Mouse (Mus musculus) lung, postnatal 0 days (tissue): ENCODE measurements around the gene Adamts6.

Source experiments
- CTCF ChIP-seq: IDR thresholded peaks from 2 replicates; pipeline ENCODE4 v1.5.1; 2016; ENCODE audit warnings: antibody characterized with exemption, mild to moderate bottlenecking
- EP300 ChIP-seq: IDR thresholded peaks from 2 replicates; pipeline ENCODE4 v1.6.1; 2016; ENCODE audit warnings: antibody characterized with exemption, mild to moderate bottlenecking, control low read depth

- TF ChIP-seq CTCF (no peak), EP300 (peak; percentile 68)
Measured at GRCm38 (mm10) chr13:104285737-104286311, 1.8 kb upstream of the Adamts6 start.
